In genomic region chr7:64159056-64159542, GRCm38 (mm10) we compare ENCODE assay signal across 18 mouse cellular contexts. TPM values are rescaled to one million over a fixed set of nuclear protein-coding genes. Genes with fewer than 3 reads are reported as not detected.
A peak's percentile ranks its signal among the peaks of the same experiment; 100 is the strongest.
DNase-seq lines count a peak whose midpoint lies in the region; ATAC-seq and TF ChIP-seq lines count a peak whose summit lies in the region.
"Had no signal": no experiment of that assay in that cellular context is flagged by ENCODE, and none has a peak within 500 bp of the region (broad histone marks: within the 10 kb centered on the region; RNA-seq: fewer than 3 reads in every experiment).

No protein-coding gene starts in this region.

- ATAC-seq in CD4-positive, CD25-positive, alpha-beta regulatory T cell, adult 4 months = peak; percentile 52
- ATAC-seq in lung, postnatal 0 days = no peak
- ATAC-seq: midbrain, embryonic 15.5 days; Patski had no signal

- no peak for TF ChIP-seq CTCF in lung, postnatal 0 days (IDR thresholded peaks at IDR 0.05)

- no peak overlapping the region for H3K4me2 ChIP-seq in lung, postnatal 0 days (replicated peaks; ENCODE audit: low read depth, low read length)
- H3K4me2 ChIP-seq: heart, embryonic 15.5 days; limb, embryonic 12.5 days; midbrain, embryonic 15.5 days had no signal

- H3K9ac ChIP-seq in lung, postnatal 0 days (replicated peaks; ENCODE audit: low read depth) = no peak overlapping the region
- H3K9ac ChIP-seq: heart, embryonic 15.5 days; limb, embryonic 12.5 days; liver, postnatal 0 days; midbrain, embryonic 15.5 days had no signal

- WGBS in lung, postnatal 0 days = 43% methylated on average over 5 of the region's 5 CpGs

- peak; percentile 41; the same call in 1 of the 2 replicates for TF ChIP-seq EP300 in lung, postnatal 0 days (IDR thresholded peaks at IDR 0.05)

- peaks cover 24% of the 10 kb centered on the region for H3K4me1 ChIP-seq in lung, postnatal 0 days (ENCODE audit: insufficient read depth, low read depth, low read length)

- no peak overlapping the region for H3K4me3 ChIP-seq in lung, postnatal 0 days (ENCODE audit: low read depth, low read length)
- H3K4me3 ChIP-seq: erythroblast, embryonic 14.5 days; heart, embryonic 15.5 days; limb, embryonic 12.5 days; midbrain, embryonic 15.5 days had no signal

- peak overlapping the region; percentile 71 for H3K27ac ChIP-seq in lung, postnatal 0 days (ENCODE audit: low read length)
- H3K27ac ChIP-seq: heart, embryonic 15.5 days; limb, embryonic 12.5 days; midbrain, embryonic 15.5 days; stomach, postnatal 0 days had no signal

- intact Hi-C loops in left cerebral cortex, postnatal 25 days (cut with DNase I) = loop anchor here (2.0 to 10.0 kb wide), 3 partner anchors 220 to 834 kb away; partner anchors contain the start of gene Klf13

- H3K9me3 ChIP-seq in lung, postnatal 0 days (ENCODE audit: low read length) = no peaks in the 10 kb centered on the region
- H3K9me3 ChIP-seq: heart, embryonic 15.5 days; limb, embryonic 12.5 days; midbrain, embryonic 15.5 days had no signal

- peak; percentile 42 to 43 for DNase-seq in heart, adult 18-20 months
- no peak for DNase-seq in heart, postnatal 4 days
- DNase-seq in left cerebral cortex, adult 11 months (ENCODE audit: low spot score) = peak; percentile 53
- DNase-seq in left cerebral cortex, postnatal 25 days (ENCODE audit: low spot score in 2 of 2) = no peak
- DNase-seq in lung, postnatal 0 days (ENCODE audit: low spot score) = peak; percentile 51
- no peak for DNase-seq in adrenal gland, postnatal 10 days
- DNase-seq: adrenal gland, adult 2 months; kidney, adult 18-20 months; right cerebral cortex, postnatal 4 days had no signal

- H3K27me3 ChIP-seq in lung, postnatal 0 days (replicated peaks; ENCODE audit: insufficient read depth, low read length) = no peaks in the 10 kb centered on the region
- H3K27me3 ChIP-seq: heart, embryonic 15.5 days; midbrain, embryonic 15.5 days; Patski had no signal

- no peaks in the 10 kb centered on the region for H3K36me3 ChIP-seq in lung, postnatal 0 days (ENCODE audit: insufficient read depth, low read length)
- H3K36me3 ChIP-seq: heart, embryonic 15.5 days; limb, embryonic 12.5 days; midbrain, embryonic 15.5 days had no signal

RNA-seq across cellular contexts. Expression of gene Trpm1, which starts 5.5 kb away (rescaled TPM):
- under 1 TPM in 1 of 2 experiments, not detected in 1; 0.28 TPM for total RNA-seq in heart, adult 18-20 months (2021)
- not detected for total RNA-seq in heart, postnatal 4 days (2021)
- under 1 TPM; 0.23 to 0.44 TPM for total RNA-seq in left cerebral cortex, postnatal 25 days (2021)
- polyA plus RNA-seq in CD4-positive, CD25-positive, alpha-beta regulatory T cell, adult 4 months (2017; shearing (Covaris generic)) = 1 to 10 TPM; 9.7 to 9.9 TPM
- not detected in 2 replicates for polyA plus RNA-seq in lung, postnatal 0 days (2015; fragmentation: Nextera tagmentation; extraction: Ambion mirVana)
- under 1 TPM; 0.12 to 0.67 TPM for total RNA-seq in adrenal gland, postnatal 10 days (2021)
- total RNA-seq: adrenal gland, adult 2 months; layer of hippocampus, adult 18-20 months had no signal
- polyA plus RNA-seq: adrenal gland, adult 2 months; liver, postnatal 0 days had no signal

Comparison
In these comparisons a context has a peak if more than half of its experiments do, and no peak if none do; other contexts are left out.
1. DNase-seq: peak in heart, adult 18-20 months (2 of 2), left cerebral cortex, adult 11 months (single experiment) and lung, postnatal 0 days (single experiment); none in heart, postnatal 4 days (single experiment), left cerebral cortex, postnatal 25 days (0 of 2) and adrenal gland, postnatal 10 days (single experiment).